Mouse (Mus musculus): ENCODE data around the gene Gss.

DNA sequence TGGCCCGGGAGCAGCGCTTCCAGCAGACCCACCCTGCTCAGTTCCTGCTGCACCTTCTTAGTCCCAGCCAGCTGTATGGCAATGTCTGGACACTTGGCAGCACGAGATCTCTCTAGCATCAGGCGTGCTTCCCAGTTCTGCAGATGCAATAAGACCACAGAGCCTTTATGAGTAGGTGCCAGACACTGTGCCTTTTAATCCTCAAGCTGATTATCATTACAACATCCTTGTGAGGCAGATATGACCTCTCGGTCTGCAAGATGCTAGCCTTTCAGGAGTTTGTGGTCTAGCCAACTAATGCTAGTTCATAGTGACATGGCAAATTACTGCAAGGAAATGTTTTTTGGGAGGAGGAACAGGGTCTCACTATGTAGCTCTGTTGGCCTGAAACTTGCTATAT is 24.9 kb downstream of the Gss start:
- TF ChIP-seq GATA1 (IDR thresholded peaks at IDR 0.05; ENCODE audit: low read length), result no peak
- no peak for TF ChIP-seq TAL1 (IDR thresholded peaks at IDR 0.05; ENCODE audit: low read length)
